Mouse (Mus musculus): ENCODE results near the gene Angel2. TPM values are rescaled to one million over a fixed set of nuclear protein-coding genes. Genes with fewer than 3 reads are reported as not detected.
"Not testable (repeated sequence)": the region's sequence is repeated elsewhere in the genome, so short reads cannot be mapped to it uniquely, and the experiment has no call there.

Gene Angel2
- polyA plus RNA-seq (2016; fragmentation: Nextera tagmentation; extraction: Ambion mirVana): 63.1 and 64.4 TPM in 2 replicates

- H3K27me3 ChIP-seq; H3K27ac ChIP-seq; H3K9ac ChIP-seq; H3K4me2 ChIP-seq (replicated peaks); H3K4me3 ChIP-seq; H3K9me3 ChIP-seq (replicated peaks); ATAC-seq (ENCODE audit: low FRiP score); H3K36me3 ChIP-seq: not testable (repeated sequence)
- peaks cover 12% of the 10 kb centered on the region for H3K4me1 ChIP-seq
- 72% methylated on average over 3 of the region's 3 CpGs for WGBS
These were observed at the start of gene Angel2 for GRCm38 (mm10) chr1:190924812-190925211. Angel2 (plus strand) TSS chr1:190925112.

- 92% methylated on average over 6 of the region's 6 CpGs for WGBS
- Histone ChIP-seq H3K27ac (no peak overlapping the region), H3K36me3 (peaks cover 25% of the 10 kb centered on the region), H3K4me2 (replicated peaks) (no peak overlapping the region), H3K9ac (no peak overlapping the region), H3K27me3 (no peaks in the 10 kb centered on the region), H3K4me3 (no peak overlapping the region), H3K9me3 (replicated peaks) (no peaks in the 10 kb centered on the region), H3K4me1 (no peaks in the 10 kb centered on the region)
- ATAC-seq (ENCODE audit: low FRiP score): no peak
These were observed 49.2 kb upstream of the Angel2 start for GRCm38 (mm10) chr1:190875751-190876150.

DNA sequence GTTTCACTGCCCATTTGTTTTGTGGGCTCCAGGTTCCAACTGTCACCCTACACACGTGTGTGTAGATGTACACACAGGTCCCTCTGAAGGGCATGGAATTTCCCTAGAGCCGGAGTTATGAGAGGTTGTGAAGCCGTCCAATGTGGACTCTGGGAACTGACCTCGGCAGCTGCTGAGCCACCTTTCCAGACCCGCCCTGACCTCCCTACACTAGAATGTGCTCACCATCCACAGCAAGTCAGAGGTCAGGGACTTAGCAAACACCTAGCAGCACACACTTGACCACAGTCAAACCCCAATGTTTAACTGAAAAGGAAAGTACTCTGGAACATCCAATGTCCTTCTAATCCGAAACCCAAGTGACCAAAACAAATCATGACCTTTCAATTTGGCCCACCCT, 44.3 kb upstream of the Angel2 start:
- Histone ChIP-seq H3K9ac (no peak overlapping the region), H3K4me3 (no peak overlapping the region), H3K36me3 (peaks cover 33% of the 10 kb centered on the region; the same call in 1 of the 2 replicates), H3K27me3 (no peaks in the 10 kb centered on the region), H3K4me1 (no peaks in the 10 kb centered on the region), H3K27ac (no peak overlapping the region), H3K9me3 (replicated peaks) (no peaks in the 10 kb centered on the region), H3K4me2 (replicated peaks) (no peak overlapping the region)
- ATAC-seq (ENCODE audit: low FRiP score): no peak
- WGBS: 82% methylated on average over 6 of the region's 6 CpGs

GRCm38 (mm10) chr1:190881422-190881821, 43.5 kb upstream of the Angel2 start:
- Histone ChIP-seq H3K4me3 (no peak overlapping the region), H3K4me2 (replicated peaks) (no peak overlapping the region), H3K27me3 (no peaks in the 10 kb centered on the region), H3K36me3 (peaks cover 34% of the 10 kb centered on the region; the same call in 1 of the 2 replicates), H3K27ac (no peak overlapping the region), H3K9ac (no peak overlapping the region), H3K4me1 (no peaks in the 10 kb centered on the region), H3K9me3 (replicated peaks) (no peaks in the 10 kb centered on the region)
- WGBS: 4% methylated on average over 2 of the region's 2 CpGs
- no peak for ATAC-seq (ENCODE audit: low FRiP score)

DNA sequence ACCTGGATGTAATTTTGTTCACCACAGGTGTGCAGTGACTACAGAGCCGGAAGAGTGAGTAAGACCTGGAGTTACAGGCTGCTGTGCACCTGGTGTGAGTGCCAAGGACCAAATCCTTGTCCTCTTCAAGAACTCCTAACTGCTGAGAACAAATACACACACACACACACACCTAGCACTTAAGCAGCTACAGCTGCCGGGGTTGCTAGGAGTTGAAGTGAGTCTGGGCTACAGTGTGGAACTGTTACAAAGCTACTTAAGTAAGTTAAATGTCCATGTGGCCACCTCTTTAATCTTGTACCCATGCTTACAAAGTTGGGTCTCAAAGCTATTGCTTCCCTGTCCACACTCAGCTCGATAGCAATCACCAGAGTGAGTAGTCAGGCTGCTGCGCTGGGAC, 38.9 kb upstream of the Angel2 start:
- no peaks in the 10 kb centered on the region for H3K9me3 ChIP-seq (replicated peaks)
- no peak overlapping the region for H3K4me3 ChIP-seq
- WGBS: 92% methylated on average over 4 of the region's 4 CpGs
- no peak for ATAC-seq (ENCODE audit: low FRiP score)
- H3K9ac ChIP-seq: no peak overlapping the region
- no peaks in the 10 kb centered on the region for H3K4me1 ChIP-seq
- no peaks in the 10 kb centered on the region for H3K27me3 ChIP-seq
- no peak overlapping the region for H3K4me2 ChIP-seq (replicated peaks)
- H3K27ac ChIP-seq: no peak overlapping the region
- peaks cover 56% of the 10 kb centered on the region for H3K36me3 ChIP-seq

DNA sequence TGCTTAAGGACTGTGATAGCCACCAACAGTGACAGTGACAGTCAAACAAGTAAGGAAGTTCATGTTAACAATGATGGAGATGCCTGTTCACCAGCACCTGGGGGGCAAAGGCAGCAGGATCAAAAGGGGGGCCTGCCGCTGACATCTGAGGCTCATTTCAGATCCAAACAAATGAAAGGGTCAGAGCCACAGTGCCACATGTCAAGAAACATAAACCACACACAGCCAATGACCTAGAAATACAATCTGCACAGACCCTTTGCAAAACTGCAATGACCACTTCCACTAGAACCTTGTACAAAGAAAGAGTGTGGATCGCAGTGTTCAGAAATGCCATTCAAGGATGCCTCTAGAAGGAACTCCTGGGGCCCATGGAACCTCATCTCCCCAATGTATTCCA, 36.9 kb upstream of the Angel2 start:
- H3K36me3 ChIP-seq: peaks cover 62% of the 10 kb centered on the region
- no peak overlapping the region for H3K27ac ChIP-seq
- no peaks in the 10 kb centered on the region for H3K4me1 ChIP-seq
- no peak for ATAC-seq (ENCODE audit: low FRiP score)
- no peaks in the 10 kb centered on the region for H3K9me3 ChIP-seq (replicated peaks)
- no peak overlapping the region for H3K4me3 ChIP-seq
- no peaks in the 10 kb centered on the region for H3K27me3 ChIP-seq
- no peak overlapping the region for H3K4me2 ChIP-seq (replicated peaks)
- H3K9ac ChIP-seq: no peak overlapping the region
- 87% methylated on average over 2 of the region's 2 CpGs for WGBS

- no peaks in the 10 kb centered on the region for H3K27me3 ChIP-seq
- H3K4me1 ChIP-seq: no peaks in the 10 kb centered on the region
- WGBS: 92% methylated on average over 16 of the region's 16 CpGs
- peaks cover 62% of the 10 kb centered on the region for H3K36me3 ChIP-seq
- H3K4me2 ChIP-seq (replicated peaks): no peak overlapping the region
- H3K27ac ChIP-seq: no peak overlapping the region
- no peaks in the 10 kb centered on the region for H3K9me3 ChIP-seq (replicated peaks)
- no peak for ATAC-seq (ENCODE audit: low FRiP score)
- H3K4me3 ChIP-seq: no peak overlapping the region
- H3K9ac ChIP-seq: no peak overlapping the region
These were observed 36.3 kb upstream of the Angel2 start for GRCm38 (mm10) chr1:190888646-190889045.

GRCm38 (mm10) chr1:190893559-190894167, 31.2 kb upstream of the Angel2 start:
- H3K4me3 ChIP-seq: no peak overlapping the region
- H3K27me3 ChIP-seq: no peaks in the 10 kb centered on the region
- no peak for ATAC-seq (ENCODE audit: low FRiP score)
- H3K4me2 ChIP-seq (replicated peaks): no peak overlapping the region
- 85% methylated on average over 6 of the region's 6 CpGs for WGBS
- no peak overlapping the region for H3K9ac ChIP-seq
- no peaks in the 10 kb centered on the region for H3K4me1 ChIP-seq
- H3K36me3 ChIP-seq: peaks cover 67% of the 10 kb centered on the region
- H3K27ac ChIP-seq: no peak overlapping the region
- H3K9me3 ChIP-seq (replicated peaks): no peaks in the 10 kb centered on the region

GRCm38 (mm10) chr1:190898186-190898585, 26.7 kb upstream of the Angel2 start:
- Histone ChIP-seq H3K36me3 (peaks cover 53% of the 10 kb centered on the region), H3K27ac (no peak overlapping the region), H3K4me3 (no peak overlapping the region), H3K4me1 (no peaks in the 10 kb centered on the region), H3K9me3 (replicated peaks) (no peaks in the 10 kb centered on the region), H3K4me2 (replicated peaks) (no peak overlapping the region), H3K9ac (no peak overlapping the region), H3K27me3 (no peaks in the 10 kb centered on the region)
- ATAC-seq (ENCODE audit: low FRiP score): no peak
- 95% methylated on average over 3 of the region's 3 CpGs for WGBS

DNA sequence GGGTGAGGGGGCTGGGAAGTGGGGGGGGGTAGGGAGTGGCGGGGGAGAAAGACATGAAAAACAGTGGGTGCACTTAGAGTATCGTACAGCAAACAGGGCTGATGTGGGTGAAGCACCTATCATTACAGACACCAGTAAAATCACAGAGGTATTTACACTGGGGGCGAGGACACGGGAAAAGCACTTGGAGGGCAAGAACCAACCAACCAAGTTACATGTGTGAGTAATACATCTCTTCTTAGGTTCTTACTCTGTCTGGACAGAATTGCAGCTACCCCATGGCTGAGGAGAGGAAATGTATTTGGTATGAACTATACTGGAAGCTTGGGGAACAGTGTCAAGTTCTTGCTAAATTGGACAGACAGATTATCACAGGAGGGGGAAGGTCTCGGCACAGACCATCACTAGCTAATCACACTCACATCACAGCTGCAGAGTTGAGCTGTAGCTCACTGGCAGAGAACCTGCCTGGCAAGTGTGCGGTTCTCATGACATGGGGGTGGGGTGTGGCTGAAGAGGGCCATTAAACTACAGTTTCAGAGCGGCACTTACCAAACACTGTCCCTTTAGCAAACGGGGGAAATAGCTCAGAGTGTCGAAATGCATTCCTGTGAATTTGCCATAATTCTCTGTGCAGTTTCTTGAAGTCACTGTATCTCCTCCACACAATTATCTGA, 25.9 kb upstream of the Angel2 start:
- Histone ChIP-seq H3K27me3 (no peaks in the 10 kb centered on the region), H3K4me2 (replicated peaks) (no peak overlapping the region), H3K9me3 (replicated peaks) (no peaks in the 10 kb centered on the region), H3K27ac (no peak overlapping the region), H3K9ac (no peak overlapping the region), H3K36me3 (peaks cover 55% of the 10 kb centered on the region), H3K4me1 (no peaks in the 10 kb centered on the region), H3K4me3 (no peak overlapping the region)
- 93% methylated on average over 9 of the region's 9 CpGs for WGBS
- no peak for ATAC-seq (ENCODE audit: low FRiP score)

DNA sequence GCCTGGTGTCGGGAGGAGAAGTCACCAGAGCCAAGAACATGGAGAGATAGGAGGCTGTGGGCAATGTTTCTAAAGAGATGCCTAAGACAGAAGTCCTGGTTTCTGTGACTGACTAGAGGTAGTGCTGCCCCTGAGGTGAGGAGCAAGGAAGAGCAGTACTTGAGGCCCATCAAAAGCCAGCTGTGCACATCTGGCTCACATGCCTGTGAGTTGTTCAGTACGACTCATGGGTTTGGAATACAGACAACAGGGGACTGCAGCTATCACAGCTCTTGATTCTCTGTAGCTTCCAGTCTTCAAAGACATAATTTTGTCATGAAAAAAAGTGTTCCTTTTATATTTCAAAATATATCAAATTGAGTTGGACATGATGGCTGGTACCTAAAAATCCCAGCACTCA, 23.8 kb upstream of the Angel2 start:
- peaks cover 45% of the 10 kb centered on the region for H3K36me3 ChIP-seq
- H3K9ac ChIP-seq: no peak overlapping the region
- ATAC-seq (ENCODE audit: low FRiP score): no peak
- no peaks in the 10 kb centered on the region for H3K27me3 ChIP-seq
- H3K4me1 ChIP-seq: no peaks in the 10 kb centered on the region
- H3K4me3 ChIP-seq: no peak overlapping the region
- no peak overlapping the region for H3K27ac ChIP-seq
- H3K9me3 ChIP-seq (replicated peaks): no peaks in the 10 kb centered on the region
- 75% methylated on average over 2 of the region's 2 CpGs for WGBS
- no peak overlapping the region for H3K4me2 ChIP-seq (replicated peaks)

DNA sequence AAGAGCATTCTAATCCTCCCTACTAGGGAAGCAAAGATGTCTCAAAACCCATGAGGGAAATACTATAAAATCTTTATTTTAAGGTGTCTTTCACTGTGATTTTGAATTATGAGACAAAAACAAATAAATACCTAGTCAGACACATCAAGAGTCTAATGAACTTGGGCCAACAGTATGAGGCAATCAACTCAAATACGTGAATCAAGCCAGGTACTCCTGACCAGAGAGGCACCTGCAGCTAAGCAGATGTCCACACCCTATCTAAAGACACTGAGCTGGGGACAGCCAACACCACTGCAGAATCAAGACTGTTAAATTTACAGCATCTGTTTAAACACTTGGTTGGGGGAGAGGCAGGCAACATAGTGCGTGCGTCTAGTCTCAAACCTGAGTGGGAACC, 20.8 kb upstream of the Angel2 start:
- H3K27ac ChIP-seq: no peak overlapping the region
- H3K27me3 ChIP-seq: no peaks in the 10 kb centered on the region
- no peak overlapping the region for H3K4me3 ChIP-seq
- H3K36me3 ChIP-seq: peaks cover 19% of the 10 kb centered on the region
- no peak for ATAC-seq (ENCODE audit: low FRiP score)
- H3K9ac ChIP-seq: no peak overlapping the region
- H3K4me1 ChIP-seq: peaks cover 3% of the 10 kb centered on the region; the same call in 1 of the 2 replicates
- WGBS: 94% methylated on average over 3 of the region's 3 CpGs
- no peak overlapping the region for H3K4me2 ChIP-seq (replicated peaks)
- H3K9me3 ChIP-seq (replicated peaks): no peaks in the 10 kb centered on the region

DNA sequence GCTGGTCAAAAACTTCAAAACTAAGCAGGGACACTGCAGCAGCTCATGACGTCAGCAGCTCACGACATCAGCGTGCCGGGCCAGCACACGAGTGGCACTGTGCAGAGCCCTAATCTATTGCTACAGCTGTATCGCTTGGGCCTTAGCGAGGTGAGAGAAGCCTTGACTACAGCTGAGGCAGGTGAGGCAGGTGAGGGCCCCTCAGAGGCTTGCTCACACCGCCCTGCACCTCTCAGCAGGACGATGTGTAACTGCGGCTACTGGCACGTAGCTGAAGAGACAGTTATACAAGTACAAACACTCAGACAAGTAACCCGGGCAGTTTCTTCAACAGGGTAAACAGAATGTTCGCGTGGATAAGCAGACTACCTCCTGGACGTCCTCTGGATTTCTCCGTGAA, 20.2 kb upstream of the Angel2 start:
- H3K27ac ChIP-seq: no peak overlapping the region
- no peak overlapping the region for H3K4me3 ChIP-seq
- ATAC-seq (ENCODE audit: low FRiP score): no peak
- H3K9ac ChIP-seq: no peak overlapping the region
- no peak overlapping the region for H3K4me2 ChIP-seq (replicated peaks)
- H3K27me3 ChIP-seq: no peaks in the 10 kb centered on the region
- peaks cover 7% of the 10 kb centered on the region for H3K4me1 ChIP-seq
- H3K9me3 ChIP-seq (replicated peaks): no peaks in the 10 kb centered on the region
- H3K36me3 ChIP-seq: peaks cover 16% of the 10 kb centered on the region
- 95% methylated on average over 16 of the region's 16 CpGs for WGBS
